Mouse (Mus musculus) olfactory bulb, adult 2 months (tissue): Measurements from ENCODE around the gene Dnmbp.

Experiments
- CTCF ChIP-seq: fragments of 200-500 bp; IDR thresholded peaks from 2 replicates; pipeline ENCODE4 v1.5.1; 2012; ENCODE audit warnings: low read depth, mild to moderate bottlenecking, low read length, moderate library complexity; ENCODE audit not compliant: insufficient read depth
- POLR2A ChIP-seq: fragments of 200-500 bp; IDR thresholded peaks from 2 replicates; pipeline ENCODE4 v1.6.1; 2012; ENCODE audit warnings: mild to moderate bottlenecking, low read depth, low read length, moderate library complexity; ENCODE audit not compliant: insufficient read depth

- TF ChIP-seq CTCF = no peak
- no peak for TF ChIP-seq POLR2A
Measured at GRCm38 (mm10) chr19:43882895-43883573, 57.0 kb downstream of the Dnmbp start.
